Mouse (Mus musculus): ENCODE data around the gene Sf3b3.

DNA sequence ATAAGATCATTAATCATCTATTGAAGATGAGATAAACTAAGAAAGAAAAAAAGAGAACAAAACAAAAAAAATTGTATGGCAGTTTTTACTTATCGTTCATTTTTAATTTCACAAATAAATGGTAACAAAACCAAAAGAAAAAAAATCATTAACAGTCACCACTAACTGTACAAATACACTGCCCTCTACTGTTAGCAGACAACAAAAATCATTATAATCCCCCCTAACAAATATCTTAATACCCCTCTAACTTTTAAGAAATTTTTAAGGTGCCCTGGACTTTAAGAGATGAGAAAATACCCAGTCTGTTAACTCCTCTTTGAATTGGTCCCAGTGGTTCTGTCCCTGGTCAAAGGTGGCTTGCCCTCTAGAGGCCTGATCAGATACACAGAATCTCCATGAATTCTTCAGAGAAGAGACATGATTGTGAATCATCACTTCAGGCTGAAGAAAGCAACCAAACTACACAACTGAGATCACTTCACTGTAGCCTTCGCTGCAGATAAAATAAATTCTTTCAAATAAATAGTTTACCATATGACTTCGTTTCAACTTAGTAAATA is 4.5 kb downstream of the Sf3b3 start:
- no peak for TF ChIP-seq CTCF (IDR thresholded peaks at IDR 0.05; ENCODE audit: extremely low read depth, insufficient read length, insufficient replicate concordance, low read depth, low read length)
- no peak for TF ChIP-seq POLR2A (IDR thresholded peaks at IDR 0.05; ENCODE audit: low read depth, low read length)

Measured in small intestine, adult 2 months (tissue).